In genomic region chr10:111297631-111298030, GRCm38 (mm10) we compare ENCODE assay signal across 7 mouse cellular contexts. TPM values are rescaled to one million over a fixed set of nuclear protein-coding genes. Genes with fewer than 3 reads are reported as not detected.
DNase-seq lines count a peak whose midpoint lies in the region; ATAC-seq lines count a peak whose summit lies in the region.

No protein-coding gene starts in this region.

- no peaks in the 10 kb centered on the region for H3K9me3 ChIP-seq in lung, embryonic 16.5 days (ENCODE audit: control insufficient read depth, low read length)
- no peaks in the 10 kb centered on the region for H3K9me3 ChIP-seq in forebrain, embryonic 12.5 days
- H3K9me3 ChIP-seq in limb, embryonic 12.5 days: no peaks in the 10 kb centered on the region
- no peaks in the 10 kb centered on the region for H3K9me3 ChIP-seq in stomach, embryonic 14.5 days (ENCODE audit: control insufficient read depth, low read depth, low read length)

- H3K4me2 ChIP-seq in lung, embryonic 16.5 days (ENCODE audit: low read depth, low read length): peak overlapping the region; percentile 65
- peak overlapping the region; percentile 61 for H3K4me2 ChIP-seq in forebrain, embryonic 12.5 days
- peak overlapping the region; percentile 55 for H3K4me2 ChIP-seq in limb, embryonic 12.5 days
- peak overlapping the region; percentile 51 for H3K4me2 ChIP-seq in stomach, embryonic 14.5 days (replicated peaks; ENCODE audit: low read depth, low read length)

- H3K36me3 ChIP-seq in lung, embryonic 16.5 days (ENCODE audit: control insufficient read depth, insufficient read depth, low read length): no peaks in the 10 kb centered on the region
- H3K36me3 ChIP-seq in forebrain, embryonic 12.5 days (replicated peaks): no peaks in the 10 kb centered on the region
- peaks cover 13% of the 10 kb centered on the region for H3K36me3 ChIP-seq in limb, embryonic 12.5 days
- H3K36me3 ChIP-seq in stomach, embryonic 14.5 days (ENCODE audit: control insufficient read depth, insufficient read depth, low read length): no peaks in the 10 kb centered on the region; the same call in 1 of the 2 replicates

- H3K4me1 ChIP-seq in lung, embryonic 16.5 days (replicated peaks; ENCODE audit: control insufficient read depth, insufficient read depth, low read length): peaks cover 6% of the 10 kb centered on the region; the same call in 1 of the 2 replicates
- H3K4me1 ChIP-seq in forebrain, embryonic 12.5 days: peaks cover 11% of the 10 kb centered on the region; the same call in 1 of the 2 replicates
- H3K4me1 ChIP-seq in limb, embryonic 12.5 days (replicated peaks): 0 out of 2 replicates have a peak, but pooled peaks cover 5% of the 10 kb centered on the region
- H3K4me1 ChIP-seq in stomach, embryonic 14.5 days (ENCODE audit: control insufficient read depth, insufficient read depth, low read length): no peaks in the 10 kb centered on the region

- no peak for DNase-seq in lung, postnatal 36 days
- DNase-seq in thymus, postnatal 36 days: no peak
- no peak for DNase-seq in thymus, postnatal 4 days

- no peak for ATAC-seq in lung, embryonic 16.5 days (ENCODE audit: low read depth)
- ATAC-seq in forebrain, embryonic 12.5 days (ENCODE audit: low FRiP score): no peak
- no peak for ATAC-seq in limb, embryonic 12.5 days (ENCODE audit: insufficient number of reproducible peaks, insufficient read depth, low FRiP score, low TSS enrichment, low read depth)
- no peak for ATAC-seq in stomach, embryonic 14.5 days (ENCODE audit: insufficient number of reproducible peaks, insufficient read depth, low FRiP score, low read depth)

- H3K9ac ChIP-seq in lung, embryonic 16.5 days (ENCODE audit: low read length): peak overlapping the region; percentile 75
- no peak overlapping the region for H3K9ac ChIP-seq in forebrain, embryonic 12.5 days
- H3K9ac ChIP-seq in limb, embryonic 12.5 days (replicated peaks): no peak overlapping the region
- H3K9ac ChIP-seq in stomach, embryonic 14.5 days (replicated peaks; ENCODE audit: low read depth, low read length): no peak overlapping the region

- no peak overlapping the region for H3K27ac ChIP-seq in lung, embryonic 16.5 days (ENCODE audit: low read length)
- H3K27ac ChIP-seq in forebrain, embryonic 12.5 days: no peak overlapping the region
- no peak overlapping the region for H3K27ac ChIP-seq in limb, embryonic 12.5 days
- no peak overlapping the region for H3K27ac ChIP-seq in stomach, embryonic 14.5 days (ENCODE audit: low read length)

- WGBS in lung, embryonic 16.5 days: 36% methylated on average over 6 of the region's 6 CpGs
- WGBS in forebrain, embryonic 12.5 days: 53% methylated on average over 6 of the region's 6 CpGs
- 51% methylated on average over 6 of the region's 6 CpGs for WGBS in limb, embryonic 12.5 days
- WGBS in stomach, embryonic 14.5 days: 38% methylated on average over 6 of the region's 6 CpGs

- H3K27me3 ChIP-seq in lung, embryonic 16.5 days (ENCODE audit: control insufficient read depth, insufficient read depth, low read depth, low read length): no peaks in the 10 kb centered on the region
- H3K27me3 ChIP-seq in forebrain, embryonic 12.5 days: no peaks in the 10 kb centered on the region
- H3K27me3 ChIP-seq in limb, embryonic 12.5 days: no peaks in the 10 kb centered on the region
- H3K27me3 ChIP-seq in stomach, embryonic 14.5 days (ENCODE audit: control insufficient read depth, insufficient read depth, low read length): no peaks in the 10 kb centered on the region

- peak overlapping the region; percentile 87 for H3K4me3 ChIP-seq in lung, embryonic 16.5 days (ENCODE audit: low read length)
- peak overlapping the region; percentile 69 for H3K4me3 ChIP-seq in forebrain, embryonic 12.5 days (replicated peaks)
- H3K4me3 ChIP-seq in limb, embryonic 12.5 days (replicated peaks): peak overlapping the region; percentile 68
- peak overlapping the region; percentile 69 for H3K4me3 ChIP-seq in stomach, embryonic 14.5 days (ENCODE audit: low read depth, low read length)

RNA-seq across cellular contexts. Expression of gene Bbs10, which starts 0.8 kb away (rescaled TPM):
- polyA plus RNA-seq in lung, embryonic 16.5 days (2015; fragmentation: Nextera tagmentation; extraction: Ambion mirVana): 6.2 TPM in 2 replicates
- 6.6 and 6.7 TPM in 2 replicates for polyA plus RNA-seq in forebrain, embryonic 12.5 days (2016; fragmentation: Nextera tagmentation; extraction: Ambion mirVana)
- 6.8 and 7.2 TPM in 2 replicates for polyA plus RNA-seq in limb, embryonic 12.5 days (2016; fragmentation: Nextera tagmentation; extraction: Ambion mirVana)
- polyA plus RNA-seq in stomach, embryonic 14.5 days (2014; fragmentation: Nextera tagmentation; extraction: Ambion mirVana): 4.9 and 6.0 TPM in 2 replicates
